Mouse (Mus musculus) neural tube, embryonic 11.5 days (tissue): ENCODE results near the gene Pde4dip. TPM values are rescaled to one million over a fixed set of nuclear protein-coding genes. Genes with fewer than 3 reads are reported as not detected.

Experiments
- ATAC-seq: fragments of 200-750 bp; cut with Nextera tagmentation; 2 replicates; pipeline ENCODE4 v1.8.0; 2017; ENCODE audit warnings: moderate number of reproducible peaks, mild to moderate bottlenecking, moderate TSS enrichment, moderate library complexity; ENCODE audit not compliant: insufficient read depth, low FRiP score, low TSS enrichment
- DNase-seq: peaks from one replicate; pipeline ENCODE4 v3.0.0-alpha.2; 2015; ENCODE audit warnings: low spot score
- H3K27ac ChIP-seq: fragments of 300-500 bp; sonication (generic); 2 replicates; pipeline ENCODE4 v1.5.1; 2014; ENCODE audit warnings: low read depth, mild to moderate bottlenecking, low read length
- H3K27me3 ChIP-seq: fragments of 300-500 bp; sonication (generic); 2 replicates; pipeline ENCODE4 v1.6.1; 2014; ENCODE audit warnings: mild to moderate bottlenecking, low read length, mixed read lengths; ENCODE audit not compliant: control insufficient read depth, insufficient read depth
- H3K36me3 ChIP-seq: fragments of 300-500 bp; sonication (generic); 2 replicates; pipeline ENCODE4 v1.6.1; 2014; ENCODE audit warnings: mild to moderate bottlenecking, low read length, moderate library complexity, mixed read lengths; ENCODE audit not compliant: control insufficient read depth, insufficient read depth
- H3K4me1 ChIP-seq: fragments of 300-500 bp; sonication (generic); 2 replicates; pipeline ENCODE4 v1.6.1; 2014; ENCODE audit warnings: low read length, mixed read lengths; ENCODE audit not compliant: control insufficient read depth, insufficient read depth
- H3K4me2 ChIP-seq: fragments of 300-500 bp; sonication (generic); 2 replicates; pipeline ENCODE4 v1.6.1; 2014; ENCODE audit warnings: low read depth, mild to moderate bottlenecking, moderate library complexity
- H3K4me3 ChIP-seq: fragments of 300-500 bp; sonication (generic); 2 replicates; pipeline ENCODE4 v1.5.1; 2014; ENCODE audit warnings: low read depth, low read length
- H3K9ac ChIP-seq: fragments of 300-500 bp; sonication (generic); 2 replicates; pipeline ENCODE4 v1.6.1; 2014; ENCODE audit warnings: mild to moderate bottlenecking, low read length
- H3K9me3 ChIP-seq: fragments of 300-500 bp; sonication (generic); 2 replicates; pipeline ENCODE4 v1.6.1; 2016; ENCODE audit warnings: low read length; ENCODE audit not compliant: control insufficient read depth
- WGBS: fragments of 180-500 bp; shearing (Covaris S2); extraction: QIAGEN DNeasy Blood & Tissue Kit; methylation state at CpG from one replicate; pipeline ENCODE4 v1.1.7; 2014; 5-methylcytosine and 5-hydroxymethylcytosine counted together
- polyA plus RNA-seq: library from polyadenylated mRNA; unstranded; fragments of >200 nt; fragmentation: Nextera tagmentation; extraction: Ambion mirVana; gene quantifications from 2 replicates; pipeline ENCODE4 v1.2.1, GENCODE M21; 2014

Gene Pde4dip
- polyA plus RNA-seq, 1 experiment from 2014 or later, result 49.7 TPM

GRCm38 (mm10) chr3:97911093-97911492, 22.6 kb upstream of the Pde4dip start:
- H3K4me2 ChIP-seq, result no peak overlapping the region
- no peak overlapping the region for H3K4me3 ChIP-seq
- WGBS, result 90% methylated on average over 7 of the region's 7 CpGs
- H3K36me3 ChIP-seq, result peaks cover 2% of the 10 kb centered on the region; the same call in 1 of the 2 replicates
- no peak overlapping the region for H3K9ac ChIP-seq
- ATAC-seq, result no peak
- H3K4me1 ChIP-seq, result no peaks in the 10 kb centered on the region
- no peak for DNase-seq
- no peak overlapping the region for H3K27ac ChIP-seq
- no peaks in the 10 kb centered on the region for H3K27me3 ChIP-seq
- no peaks in the 10 kb centered on the region for H3K9me3 ChIP-seq

- no peaks in the 10 kb centered on the region for H3K36me3 ChIP-seq
- no peak overlapping the region for H3K4me2 ChIP-seq
- ATAC-seq (no peak), DNase-seq (no peak)
- 84% methylated on average over 2 of the region's 2 CpGs for WGBS
- no peaks in the 10 kb centered on the region for H3K4me1 ChIP-seq
- no peak overlapping the region for H3K9ac ChIP-seq
- H3K4me3 ChIP-seq, result no peak overlapping the region
- no peaks in the 10 kb centered on the region for H3K27me3 ChIP-seq
- no peak overlapping the region for H3K27ac ChIP-seq
- H3K9me3 ChIP-seq, result no peaks in the 10 kb centered on the region
These were observed 21.2 kb upstream of the Pde4dip start for GRCm38 (mm10) chr3:97909737-97910136.

- Histone ChIP-seq H3K36me3 (no peaks in the 10 kb centered on the region), H3K4me2 (peak overlapping the region; percentile 76), H3K9ac (peak overlapping the region; percentile 81), H3K4me3 (peak overlapping the region; percentile 84), H3K27ac (no peak overlapping the region), H3K9me3 (no peaks in the 10 kb centered on the region), H3K4me1 (peaks cover 3% of the 10 kb centered on the region; the same call in 1 of the 2 replicates), H3K27me3 (no peaks in the 10 kb centered on the region)
- ATAC-seq, result no peak
- DNase-seq, result no peak
- WGBS, result 26% methylated on average over 5 of the region's 5 CpGs
These were observed 13.1 kb upstream of the Pde4dip start for GRCm38 (mm10) chr3:97901586-97901985.

GRCm38 (mm10) chr3:97900516-97901490, 12.3 kb upstream of the Pde4dip start, which contains the start of gene Sec22b:
Gene Sec22b (plus strand): TSS chr3:97901190.
- no peak within 1 kb of the TSS for H3K27ac ChIP-seq
- no peaks in the 10 kb centered on the region for H3K9me3 ChIP-seq
- no peaks in the 10 kb centered on the region for H3K27me3 ChIP-seq
- DNase-seq, result peak; percentile 90
- H3K4me3 ChIP-seq, result peak within 1 kb of the TSS; percentile 84
- H3K36me3 ChIP-seq, result no peaks in the 10 kb centered on the region
- H3K9ac ChIP-seq, result peak within 1 kb of the TSS; percentile 81
- H3K4me1 ChIP-seq, result peaks cover 3% of the 10 kb centered on the region; the same call in 1 of the 2 replicates
- ATAC-seq, result peak; percentile 84
- WGBS, result 3% methylated on average over 41 of the region's 41 CpGs
- peak within 1 kb of the TSS; percentile 76 for H3K4me2 ChIP-seq

GRCm38 (mm10) chr3:97898381-97898780, 9.9 kb upstream of the Pde4dip start:
- Histone ChIP-seq H3K36me3 (no peaks in the 10 kb centered on the region), H3K27ac (no peak overlapping the region), H3K9me3 (no peaks in the 10 kb centered on the region), H3K4me3 (no peak overlapping the region), H3K4me2 (no peak overlapping the region), H3K4me1 (peaks cover 3% of the 10 kb centered on the region; the same call in 1 of the 2 replicates), H3K9ac (no peak overlapping the region), H3K27me3 (no peaks in the 10 kb centered on the region)
- 56% methylated on average over 3 of the region's 3 CpGs for WGBS
- DNase-seq, result no peak
- ATAC-seq, result no peak

GRCm38 (mm10) chr3:97894695-97895094, 6.2 kb upstream of the Pde4dip start:
- no peaks in the 10 kb centered on the region for H3K4me1 ChIP-seq
- no peaks in the 10 kb centered on the region for H3K36me3 ChIP-seq
- DNase-seq (no peak), ATAC-seq (no peak)
- H3K4me3 ChIP-seq, result no peak overlapping the region
- H3K4me2 ChIP-seq, result no peak overlapping the region
- H3K9ac ChIP-seq, result no peak overlapping the region
- no peaks in the 10 kb centered on the region for H3K9me3 ChIP-seq
- WGBS, result 49% methylated on average over 6 of the region's 6 CpGs
- no peaks in the 10 kb centered on the region for H3K27me3 ChIP-seq
- H3K27ac ChIP-seq, result no peak overlapping the region

GRCm38 (mm10) chr3:97890205-97890604, 1.7 kb upstream of the Pde4dip start:
- DNase-seq (no peak), ATAC-seq (no peak)
- WGBS, result 77% methylated on average over 6 of the region's 6 CpGs

GRCm38 (mm10) chr3:97887785-97888167, 731 bp downstream of the Pde4dip start:
- H3K36me3 ChIP-seq, result no peaks in the 10 kb centered on the region
- peak overlapping the region; percentile 72; the same call in 1 of the 2 replicates for H3K9ac ChIP-seq
- H3K4me1 ChIP-seq, result 0 out of 2 replicates have a peak, but pooled peaks cover 2% of the 10 kb centered on the region
- peaks cover 16% of the 10 kb centered on the region for H3K27me3 ChIP-seq
- H3K9me3 ChIP-seq, result no peaks in the 10 kb centered on the region
- H3K27ac ChIP-seq, result no peak overlapping the region
- WGBS, result 74% methylated on average over 5 of the region's 5 CpGs
- no peak for ATAC-seq
- peak overlapping the region; percentile 46 for H3K4me3 ChIP-seq
- H3K4me2 ChIP-seq, result peak overlapping the region; percentile 90
- DNase-seq, result no peak

More at GRCm38 (mm10) chr3:97890205-97890604, 1.7 kb upstream of the Pde4dip start:
- Histone ChIP-seq H3K9me3 (no peaks in the 10 kb centered on the region), H3K4me1 (0 out of 2 replicates have a peak, but pooled peaks cover 2% of the 10 kb centered on the region), H3K27ac (no peak overlapping the region), H3K4me2 (no peak overlapping the region), H3K36me3 (no peaks in the 10 kb centered on the region), H3K4me3 (no peak overlapping the region), H3K27me3 (peaks cover 16% of the 10 kb centered on the region), H3K9ac (no peak overlapping the region)
